Mouse (Mus musculus): ENCODE results near the gene Mrpl37. TPM values are rescaled to one million over a fixed set of nuclear protein-coding genes. Genes with fewer than 3 reads are reported as not detected.

Mrpl37 gene
- polyA plus RNA-seq, 1 experiment from 2014 or later: 83.2 TPM

GRCm38 (mm10) chr4:107036985-107037384 is 29.7 kb downstream of the Mrpl37 start:
- Histone ChIP-seq H3K27ac (ENCODE audit: low read depth, low read length) (no peak overlapping the region), H3K36me3 (ENCODE audit: control insufficient read depth, insufficient read depth, low read length) (peaks cover 25% of the 10 kb centered on the region), H3K4me3 (ENCODE audit: low read length) (no peak overlapping the region), H3K4me1 (ENCODE audit: control insufficient read depth, insufficient read depth, low read depth, low read length) (peaks cover 7% of the 10 kb centered on the region), H3K9ac (ENCODE audit: low read depth, low read length) (no peak overlapping the region), H3K4me2 (ENCODE audit: low read length) (no peak overlapping the region), H3K27me3 (replicated peaks; ENCODE audit: control insufficient read depth, insufficient read depth, low read length) (no peaks in the 10 kb centered on the region), H3K9me3 (ENCODE audit: control insufficient read depth, low read length) (no peaks in the 10 kb centered on the region)
- WGBS: 91% methylated on average over 2 of the region's 2 CpGs
- ATAC-seq: no peak

- peaks cover 17% of the 10 kb centered on the region for H3K36me3 ChIP-seq (ENCODE audit: control insufficient read depth, insufficient read depth, low read length)
- ATAC-seq: no peak
- 89% methylated on average over 4 of the region's 4 CpGs for WGBS
Measured at GRCm38 (mm10) chr4:107035689-107036088, 31.0 kb downstream of the Mrpl37 start.

GRCm38 (mm10) chr4:107026451-107026850 is 40.2 kb downstream of the Mrpl37 start:
- Histone ChIP-seq H3K4me1 (ENCODE audit: control insufficient read depth, insufficient read depth, low read depth, low read length) (peaks cover 22% of the 10 kb centered on the region), H3K9me3 (ENCODE audit: control insufficient read depth, low read length) (no peaks in the 10 kb centered on the region), H3K27me3 (replicated peaks; ENCODE audit: control insufficient read depth, insufficient read depth, low read length) (no peaks in the 10 kb centered on the region), H3K4me2 (ENCODE audit: low read length) (no peak overlapping the region), H3K27ac (ENCODE audit: low read depth, low read length) (peak overlapping the region; percentile 57; the same call in 1 of the 2 replicates), H3K36me3 (ENCODE audit: control insufficient read depth, insufficient read depth, low read length) (no peaks in the 10 kb centered on the region), H3K9ac (ENCODE audit: low read depth, low read length) (no peak overlapping the region), H3K4me3 (ENCODE audit: low read length) (no peak overlapping the region)
- no peak for ATAC-seq
- WGBS: 54% methylated on average over 8 of the region's 8 CpGs

More at GRCm38 (mm10) chr4:107035689-107036088, 31.0 kb downstream of the Mrpl37 start:
- no peaks in the 10 kb centered on the region for H3K27me3 ChIP-seq (replicated peaks; ENCODE audit: control insufficient read depth, insufficient read depth, low read length)
- H3K27ac ChIP-seq (ENCODE audit: low read depth, low read length): no peak overlapping the region
- H3K9ac ChIP-seq (ENCODE audit: low read depth, low read length): no peak overlapping the region
- H3K4me3 ChIP-seq (ENCODE audit: low read length): no peak overlapping the region
- no peaks in the 10 kb centered on the region for H3K9me3 ChIP-seq (ENCODE audit: control insufficient read depth, low read length)
- H3K4me2 ChIP-seq (ENCODE audit: low read length): no peak overlapping the region
- peaks cover 7% of the 10 kb centered on the region for H3K4me1 ChIP-seq (ENCODE audit: control insufficient read depth, insufficient read depth, low read depth, low read length)

GRCm38 (mm10) chr4:107025369-107025768 is 41.3 kb downstream of the Mrpl37 start:
- Histone ChIP-seq H3K9me3 (ENCODE audit: control insufficient read depth, low read length) (no peaks in the 10 kb centered on the region), H3K27ac (ENCODE audit: low read depth, low read length) (no peak overlapping the region), H3K36me3 (ENCODE audit: control insufficient read depth, insufficient read depth, low read length) (no peaks in the 10 kb centered on the region), H3K4me3 (ENCODE audit: low read length) (no peak overlapping the region), H3K4me2 (ENCODE audit: low read length) (no peak overlapping the region), H3K4me1 (ENCODE audit: control insufficient read depth, insufficient read depth, low read depth, low read length) (peaks cover 27% of the 10 kb centered on the region), H3K9ac (ENCODE audit: low read depth, low read length) (no peak overlapping the region), H3K27me3 (replicated peaks; ENCODE audit: control insufficient read depth, insufficient read depth, low read length) (no peaks in the 10 kb centered on the region)
- ATAC-seq: no peak
- WGBS: 59% methylated on average over 5 of the region's 5 CpGs

GRCm38 (mm10) chr4:107024899-107025298 is 41.8 kb downstream of the Mrpl37 start:
- ATAC-seq: no peak
- Histone ChIP-seq H3K27ac (ENCODE audit: low read depth, low read length) (no peak overlapping the region), H3K27me3 (replicated peaks; ENCODE audit: control insufficient read depth, insufficient read depth, low read length) (no peaks in the 10 kb centered on the region), H3K9ac (ENCODE audit: low read depth, low read length) (no peak overlapping the region), H3K36me3 (ENCODE audit: control insufficient read depth, insufficient read depth, low read length) (no peaks in the 10 kb centered on the region), H3K4me3 (ENCODE audit: low read length) (no peak overlapping the region), H3K9me3 (ENCODE audit: control insufficient read depth, low read length) (no peaks in the 10 kb centered on the region), H3K4me1 (ENCODE audit: control insufficient read depth, insufficient read depth, low read depth, low read length) (peaks cover 28% of the 10 kb centered on the region), H3K4me2 (ENCODE audit: low read length) (no peak overlapping the region)
- WGBS: 81% methylated on average over 7 of the region's 7 CpGs

- no peak for ATAC-seq
- H3K4me1 ChIP-seq (ENCODE audit: control insufficient read depth, insufficient read depth, low read depth, low read length): peaks cover 59% of the 10 kb centered on the region
- no peak overlapping the region for H3K9ac ChIP-seq (ENCODE audit: low read depth, low read length)
- no peaks in the 10 kb centered on the region for H3K9me3 ChIP-seq (ENCODE audit: control insufficient read depth, low read length)
- no peak overlapping the region for H3K4me3 ChIP-seq (ENCODE audit: low read length)
- no peaks in the 10 kb centered on the region for H3K27me3 ChIP-seq (replicated peaks; ENCODE audit: control insufficient read depth, insufficient read depth, low read length)
- no peaks in the 10 kb centered on the region for H3K36me3 ChIP-seq (ENCODE audit: control insufficient read depth, insufficient read depth, low read length)
- H3K27ac ChIP-seq (ENCODE audit: low read depth, low read length): 0 out of 2 replicates have a peak overlapping the region, but pooled peaks have one; percentile 6
- 61% methylated on average over 3 of the region's 3 CpGs for WGBS
- H3K4me2 ChIP-seq (ENCODE audit: low read length): no peak overlapping the region
Measured at GRCm38 (mm10) chr4:107021464-107021863, 45.2 kb downstream of the Mrpl37 start.

GRCm38 (mm10) chr4:107020287-107021000 is 46.2 kb downstream of the Mrpl37 start:
- Histone ChIP-seq H3K36me3 (ENCODE audit: control insufficient read depth, insufficient read depth, low read length) (no peaks in the 10 kb centered on the region), H3K27ac (ENCODE audit: low read depth, low read length) (no peak overlapping the region), H3K9me3 (ENCODE audit: control insufficient read depth, low read length) (no peaks in the 10 kb centered on the region), H3K4me2 (ENCODE audit: low read length) (no peak overlapping the region), H3K9ac (ENCODE audit: low read depth, low read length) (no peak overlapping the region), H3K4me1 (ENCODE audit: control insufficient read depth, insufficient read depth, low read depth, low read length) (peaks cover 63% of the 10 kb centered on the region), H3K27me3 (replicated peaks; ENCODE audit: control insufficient read depth, insufficient read depth, low read length) (no peaks in the 10 kb centered on the region), H3K4me3 (ENCODE audit: low read length) (no peak overlapping the region)
- 62% methylated on average over 5 of the region's 5 CpGs for WGBS
- no peak for ATAC-seq

- Histone ChIP-seq H3K4me1 (ENCODE audit: control insufficient read depth, insufficient read depth, low read depth, low read length) (peaks cover 61% of the 10 kb centered on the region), H3K36me3 (ENCODE audit: control insufficient read depth, insufficient read depth, low read length) (no peaks in the 10 kb centered on the region), H3K4me3 (ENCODE audit: low read length) (no peak overlapping the region), H3K4me2 (ENCODE audit: low read length) (no peak overlapping the region), H3K9ac (ENCODE audit: low read depth, low read length) (0 out of 2 replicates have a peak overlapping the region, but pooled peaks have one; percentile 33), H3K27me3 (replicated peaks; ENCODE audit: control insufficient read depth, insufficient read depth, low read length) (no peaks in the 10 kb centered on the region), H3K9me3 (ENCODE audit: control insufficient read depth, low read length) (no peaks in the 10 kb centered on the region), H3K27ac (ENCODE audit: low read depth, low read length) (peak overlapping the region; percentile 51; the same call in 1 of the 2 replicates)
- no peak for ATAC-seq
- WGBS: 22% methylated on average over 7 of the region's 7 CpGs
Measured at GRCm38 (mm10) chr4:107019027-107019426, 47.6 kb downstream of the Mrpl37 start.

- no peak overlapping the region for H3K4me2 ChIP-seq (ENCODE audit: low read length)
- H3K9ac ChIP-seq (ENCODE audit: low read depth, low read length): no peak overlapping the region
- 53% methylated on average over 3 of the region's 3 CpGs for WGBS
- peaks cover 61% of the 10 kb centered on the region for H3K4me1 ChIP-seq (ENCODE audit: control insufficient read depth, insufficient read depth, low read depth, low read length)
- no peaks in the 10 kb centered on the region for H3K36me3 ChIP-seq (ENCODE audit: control insufficient read depth, insufficient read depth, low read length)
- no peaks in the 10 kb centered on the region for H3K9me3 ChIP-seq (ENCODE audit: control insufficient read depth, low read length)
- no peak overlapping the region; the same call in 1 of the 2 replicates for H3K27ac ChIP-seq (ENCODE audit: low read depth, low read length)
- no peaks in the 10 kb centered on the region for H3K27me3 ChIP-seq (replicated peaks; ENCODE audit: control insufficient read depth, insufficient read depth, low read length)
- ATAC-seq: no peak
- H3K4me3 ChIP-seq (ENCODE audit: low read length): no peak overlapping the region
Measured at GRCm38 (mm10) chr4:107018521-107018920, 48.1 kb downstream of the Mrpl37 start.

All from hindbrain, embryonic 16.5 days (tissue).